Mouse (Mus musculus) ES-CJ7 (cell line): Measurements from ENCODE around the gene Gzma.
A peak's percentile ranks its signal among the peaks of the same experiment; 100 is the strongest.

Experiments used
- DNase-seq: peaks from one replicate; pipeline ENCODE4 v3.0.0; 2011; ENCODE audit warnings: low read depth, low spot score

Gene Gzma

GRCm38 (mm10) chr13:113046211-113046883 is 54.4 kb downstream of the Gzma start, which contains the start of gene Gpx8:
TSS of gene Gpx8 (minus strand) at chr13:113046410.
- DNase-seq = peak; percentile 58

GRCm38 (mm10) chr13:113045458-113046110 is 55.2 kb downstream of the Gzma start:
- DNase-seq = no peak

- no peak for DNase-seq
Measured at GRCm38 (mm10) chr13:113044876-113045275, 55.9 kb downstream of the Gzma start.
